Mouse (Mus musculus) 3T3-L1 (cell line): ENCODE measurements at regions not wholly inside any gene's neighbourhood (a gene's known extent, or its start where the extent isn't known, plus 50 kb on each side); places are given as distances from the start of the nearest gene placed in this dataset.

Experiments
- DNase-seq: peaks from one replicate; pipeline ENCODE4 v3.0.0-alpha.2; 2015; ENCODE audit warnings: low read depth, low spot score

GRCm38 (mm10) chr12:26071610-26072009 lies 343.4 kb downstream of the Rnf144a start:
- DNase-seq, result peak; percentile 78

GRCm38 (mm10) chr12:26068685-26069008 lies 346.4 kb downstream of the Rnf144a start:
- no peak for DNase-seq

- DNase-seq, result no peak
These were observed 347.0 kb downstream of the Rnf144a start for GRCm38 (mm10) chr12:26067866-26068684.

- no peak for DNase-seq
These were observed 354.7 kb downstream of the Rnf144a start for GRCm38 (mm10) chr12:26060378-26060777.

- no peak for DNase-seq
These were observed 356.0 kb downstream of the Rnf144a start for GRCm38 (mm10) chr12:26059090-26059489.

GRCm38 (mm10) chr12:26057491-26058054 lies 357.5 kb downstream of the Rnf144a start:
- DNase-seq, result no peak

GRCm38 (mm10) chr12:26046991-26047390 lies 368.1 kb downstream of the Rnf144a start:
- DNase-seq, result no peak

GRCm38 (mm10) chr12:26045321-26045720 lies 369.7 kb downstream of the Rnf144a start:
- DNase-seq, result no peak

GRCm38 (mm10) chr12:26012951-26013350 lies 402.1 kb downstream of the Rnf144a start:
- DNase-seq, result no peak

- no peak for DNase-seq
These were observed 421.0 kb downstream of the Rnf144a start for GRCm38 (mm10) chr12:25994063-25994462.

GRCm38 (mm10) chr12:25991801-25992525 lies 423.1 kb downstream of the Rnf144a start:
- peak; percentile 8 for DNase-seq

- DNase-seq, result no peak
These were observed 432.5 kb downstream of the Rnf144a start for GRCm38 (mm10) chr12:25982545-25982944.

- no peak for DNase-seq
These were observed 436.7 kb downstream of the Rnf144a start for GRCm38 (mm10) chr12:25978335-25978734.

- no peak for DNase-seq
These were observed 456.5 kb downstream of the Rnf144a start for GRCm38 (mm10) chr12:25958584-25958983.

GRCm38 (mm10) chr12:25957547-25957946 lies 457.5 kb downstream of the Rnf144a start:
- no peak for DNase-seq

- DNase-seq, result no peak
These were observed 467.9 kb downstream of the Rnf144a start for GRCm38 (mm10) chr12:25947107-25947506.

- DNase-seq, result no peak
These were observed 468.9 kb downstream of the Rnf144a start for GRCm38 (mm10) chr12:25946121-25946520.

- DNase-seq, result no peak
These were observed 476.2 kb downstream of the Rnf144a start for GRCm38 (mm10) chr12:25938856-25939255.

- no peak for DNase-seq
These were observed 480.1 kb downstream of the Rnf144a start for GRCm38 (mm10) chr12:25934946-25935345.

GRCm38 (mm10) chr12:25934526-25934925 lies 480.5 kb downstream of the Rnf144a start:
- no peak for DNase-seq

GRCm38 (mm10) chr12:25926367-25926766 lies 488.7 kb downstream of the Rnf144a start:
- no peak for DNase-seq

- DNase-seq, result no peak
These were observed 490.5 kb downstream of the Rnf144a start for GRCm38 (mm10) chr12:25924526-25924925.

- DNase-seq, result no peak
These were observed 491.3 kb downstream of the Rnf144a start for GRCm38 (mm10) chr12:25923772-25924171.
